Mouse (Mus musculus) MEL (cell line): ENCODE measurements around the gene Scel. TPM values are rescaled to one million over a fixed set of nuclear protein-coding genes. Genes with fewer than 3 reads are reported as not detected.

Experiments
- DNase-seq: peaks from one replicate; pipeline ENCODE4 v3.0.0; 2011; ENCODE audit warnings: low read depth, low spot score
- H3K27ac ChIP-seq: 2 replicates; pipeline ENCODE4 v1.5.1; 2012; ENCODE audit warnings: low read depth, mild to moderate bottlenecking, control low read depth, low read length, moderate library complexity; ENCODE audit not compliant: control insufficient read depth
- H3K27me3 ChIP-seq, 2 experiments: fragments of 150-350 bp in 1 of 2; sonication (generic) in 1 of 2; 2 replicates each; pipeline ENCODE4 v1.6.1; 2012; ENCODE audit warnings: low read length in 2 of 2, mild to moderate bottlenecking in 2 of 2, improper control_type of control experiment in 1 of 2, moderate library complexity in 1 of 2; ENCODE audit not compliant: insufficient read depth in 2 of 2, control insufficient read depth in 1 of 2
- H3K36me3 ChIP-seq, 2 experiments: 2 replicates each; pipeline ENCODE4 v1.6.1; 2012 to 2014; ENCODE audit warnings: low read length in 2 of 2, improper control_type of control experiment in 1 of 2, inconsistent platforms in 1 of 2, mild to moderate bottlenecking in 1 of 2; ENCODE audit not compliant: insufficient read depth in 2 of 2, control insufficient read depth in 1 of 2
- H3K4me1 ChIP-seq, 2 experiments: fragments of 150-350 bp in 1 of 2; sonication (generic) in 1 of 2; 2 replicates each; pipeline ENCODE4 v1.6.1; 2012; ENCODE audit warnings: low read length in 2 of 2, improper control_type of control experiment in 1 of 2, mild to moderate bottlenecking in 1 of 2; ENCODE audit not compliant: insufficient read depth in 2 of 2, control insufficient read depth in 1 of 2
- H3K4me3 ChIP-seq, 2 experiments: fragments of 150-350 bp in 1 of 2; sonication (generic) in 1 of 2; 2 replicates each; pipeline ENCODE4 v1.5.1; 2012; ENCODE audit warnings: low read depth in 2 of 2, low read length in 2 of 2, mild to moderate bottlenecking in 2 of 2, moderate library complexity in 2 of 2, control low read depth in 1 of 2, improper control_type of control experiment in 1 of 2; ENCODE audit not compliant: control insufficient read depth in 1 of 2, insufficient read depth in 1 of 2
- H3K79me2 ChIP-seq: 2 replicates; pipeline ENCODE4 v1.6.1; 2012; ENCODE audit warnings: mild to moderate bottlenecking, low read length, moderate library complexity; ENCODE audit not compliant: control insufficient read depth, poor library complexity, insufficient read depth
- H3K9ac ChIP-seq: 2 replicates; pipeline ENCODE4 v1.6.1; 2012; ENCODE audit warnings: low read depth, mild to moderate bottlenecking, control low read depth, low read length, moderate library complexity; ENCODE audit not compliant: control insufficient read depth, poor library complexity, severe bottlenecking
- H3K9me3 ChIP-seq: fragments of 150-350 bp; sonication (generic); replicated peaks from 2 replicates; pipeline ENCODE4 v1.6.1; 2012; ENCODE audit warnings: mild to moderate bottlenecking, low read length, improper control_type of control experiment, moderate library complexity; ENCODE audit not compliant: insufficient read depth
- CHD2 ChIP-seq: IDR thresholded peaks from 2 replicates; pipeline ENCODE4 v1.6.1; 2011; ENCODE audit warnings: low read length, improper control_type of control experiment
- E2F4 ChIP-seq: IDR thresholded peaks from 2 replicates; pipeline ENCODE4 v1.6.1; 2011; ENCODE audit warnings: low read depth, low read length, improper control_type of control experiment, borderline replicate concordance
- EP300 ChIP-seq, 2 experiments: IDR thresholded peaks; 2 replicates each; pipeline ENCODE4 v1.6.1; 2011; ENCODE audit warnings: improper control_type of control experiment in 2 of 2, low read length in 2 of 2, low read depth in 1 of 2, mild to moderate bottlenecking in 1 of 2
- ETS1 ChIP-seq: IDR thresholded peaks from 2 replicates; pipeline ENCODE4 v1.6.1; 2012; ENCODE audit warnings: low read depth, mild to moderate bottlenecking, inconsistent platforms, low read length, improper control_type of control experiment, moderate library complexity
- KAT2A ChIP-seq: conservative IDR thresholded peaks from 2 replicates; pipeline ENCODE4 v1.6.1; 2012; ENCODE audit warnings: low read depth, low read length, improper control_type of control experiment, inconsistent platforms
- MAZ ChIP-seq: IDR thresholded peaks from 2 replicates; pipeline ENCODE4 v1.6.1; 2012; ENCODE audit warnings: low read depth, mild to moderate bottlenecking, inconsistent platforms, low read length, improper control_type of control experiment
- MXI1 ChIP-seq: IDR thresholded peaks from 2 replicates; pipeline ENCODE4 v1.6.1; 2011; ENCODE audit warnings: mild to moderate bottlenecking, low read depth, low read length, improper control_type of control experiment
- MYB ChIP-seq: IDR thresholded peaks from 2 replicates; pipeline ENCODE4 v1.6.1; 2011; ENCODE audit warnings: mild to moderate bottlenecking, low read depth, low read length, improper control_type of control experiment
- MYC ChIP-seq: IDR thresholded peaks from 2 replicates; pipeline ENCODE4 v1.6.1; 2011; ENCODE audit warnings: low read depth, mild to moderate bottlenecking, low read length, improper control_type of control experiment, moderate library complexity
- NELFE ChIP-seq: IDR thresholded peaks from 2 replicates; pipeline ENCODE4 v1.6.1; 2011; ENCODE audit warnings: low read depth, low read length, improper control_type of control experiment
- POLR2AphosphoS2 ChIP-seq: IDR thresholded peaks from 2 replicates; pipeline ENCODE4 v1.6.1; 2011; ENCODE audit warnings: low read length, improper control_type of control experiment
- POLR2AphosphoS5 ChIP-seq: IDR thresholded peaks from 2 replicates; pipeline ENCODE4 v1.6.1; 2012; ENCODE audit warnings: low read depth, borderline replicate concordance, mild to moderate bottlenecking, inconsistent platforms, low read length, moderate library complexity, mixed read lengths
- RAD21 ChIP-seq: IDR thresholded peaks from 2 replicates; pipeline ENCODE4 v1.6.1; 2011; ENCODE audit warnings: mild to moderate bottlenecking, low read depth, low read length, improper control_type of control experiment
- RCOR1 ChIP-seq: IDR thresholded peaks from 2 replicates; pipeline ENCODE4 v1.6.1; 2012; ENCODE audit warnings: low read depth, mild to moderate bottlenecking, inconsistent platforms, low read length, improper control_type of control experiment
- SIN3A ChIP-seq: IDR thresholded peaks from 2 replicates; pipeline ENCODE4 v1.6.1; 2012; ENCODE audit warnings: low read length, improper control_type of control experiment, inconsistent platforms
- SMC3 ChIP-seq: IDR thresholded peaks from 2 replicates; pipeline ENCODE4 v1.6.1; 2011; ENCODE audit warnings: low read depth, low read length, improper control_type of control experiment
- TCF12 ChIP-seq: IDR thresholded peaks from 2 replicates; pipeline ENCODE4 v1.6.1; 2014; ENCODE audit warnings: low read depth, mild to moderate bottlenecking, inconsistent platforms, low read length, improper control_type of control experiment, moderate library complexity
- UBTF ChIP-seq: IDR thresholded peaks from 2 replicates; pipeline ENCODE4 v1.6.1; 2012; ENCODE audit warnings: low read depth, mild to moderate bottlenecking, inconsistent platforms, low read length, improper control_type of control experiment, moderate library complexity, borderline replicate concordance; ENCODE audit not compliant: insufficient read depth
- USF2 ChIP-seq, 2 experiments: IDR thresholded peaks; 2 replicates each; pipeline ENCODE4 v1.6.1; 2011 to 2012; ENCODE audit warnings: improper control_type of control experiment in 2 of 2, low read length in 2 of 2, borderline replicate concordance in 1 of 2, inconsistent platforms in 1 of 2, low read depth in 1 of 2, mild to moderate bottlenecking in 1 of 2; ENCODE audit not compliant: insufficient read depth in 1 of 2
- ZMIZ1 ChIP-seq: IDR thresholded peaks from 2 replicates; pipeline ENCODE4 v1.6.1; 2012; ENCODE audit warnings: low read depth, mild to moderate bottlenecking, inconsistent platforms, low read length, improper control_type of control experiment, moderate library complexity
- polyA plus RNA-seq, 2 experiments: library from polyadenylated mRNA; stranded (reverse) in 1 of 2; unstranded in 1 of 2; fragments of >175 nt in 1 of 2; fragments of >200 nt in 1 of 2; gene quantifications; 2 replicates each; pipeline versions ENCODE4 v1.2.1 to v1.2.4; 2012; ENCODE audit warnings: low replicate concordance in 2 of 2, low read depth in 1 of 2; ENCODE audit not compliant: insufficient read length in 2 of 2, insufficient read depth in 1 of 2, missing spikeins in 1 of 2
- total RNA-seq: library from RNA; depleted of rRNA; stranded (reverse); fragments of 300-350 nt; gene quantifications from 2 replicates; pipeline ENCODE4 v1.2.3, GENCODE M21; 2012

The Scel gene
- total and polyA plus RNA-seq, 3 experiments, result not detected

DNA sequence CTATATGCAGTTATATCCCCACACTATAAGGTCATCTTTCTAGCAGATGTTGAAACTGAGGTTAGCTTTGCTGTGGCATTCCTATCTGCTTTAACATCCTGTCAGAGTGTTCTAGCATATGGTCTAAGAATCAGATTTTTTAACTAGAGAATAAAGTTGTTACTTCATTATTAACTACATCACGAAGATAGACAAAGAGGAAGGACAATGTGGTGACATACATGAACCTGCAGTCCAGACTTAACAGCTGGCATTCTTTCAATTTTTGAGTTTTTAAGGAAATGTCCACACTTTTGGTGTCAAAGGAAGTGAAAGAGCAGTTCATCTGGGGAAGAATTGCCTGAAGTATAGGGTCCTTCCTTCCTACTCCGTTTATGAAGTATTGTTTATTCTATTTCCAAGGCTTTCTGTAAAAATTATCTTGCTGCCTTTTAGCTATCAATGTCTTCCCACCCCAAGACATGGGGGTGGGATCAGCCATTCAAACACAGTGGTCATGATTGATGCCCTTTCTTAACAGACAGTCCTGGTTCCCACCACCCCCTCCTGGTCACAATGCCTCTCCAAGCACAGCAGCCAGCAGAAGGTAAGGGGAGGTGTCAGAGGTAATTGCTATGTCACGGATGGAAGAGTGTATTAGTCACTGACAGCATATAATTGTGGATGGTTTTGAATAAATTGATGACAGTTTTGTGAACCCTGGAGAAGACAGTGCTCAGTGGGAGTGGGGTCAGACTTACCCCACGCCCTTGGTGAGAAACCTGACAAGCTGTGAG lies 30.4 kb downstream of the Scel start:
- no peaks in the 10 kb centered on the region for H3K4me1 ChIP-seq
- H3K27me3 ChIP-seq, result no peaks in the 10 kb centered on the region
- no peaks in the 10 kb centered on the region for H3K36me3 ChIP-seq
- TF ChIP-seq RCOR1, result no peak
- no peak for TF ChIP-seq CHD2
- TF ChIP-seq E2F4, result no peak
- no peak for TF ChIP-seq MYB
- no peak for TF ChIP-seq EP300 (IDR thresholded peaks at IDR 0.05; ENCODE audit: low read depth in 1 of 2, low read length in 2 of 2)
- TF ChIP-seq, all 39 proteins: peak for 0
- Histone ChIP-seq H3K27ac (no peak overlapping the region), H3K9me3 (no peaks in the 10 kb centered on the region), H3K9ac (no peak overlapping the region), H3K4me3 (no peak overlapping the region), H3K79me2 (no peaks in the 10 kb centered on the region)
- no peak for DNase-seq

DNA sequence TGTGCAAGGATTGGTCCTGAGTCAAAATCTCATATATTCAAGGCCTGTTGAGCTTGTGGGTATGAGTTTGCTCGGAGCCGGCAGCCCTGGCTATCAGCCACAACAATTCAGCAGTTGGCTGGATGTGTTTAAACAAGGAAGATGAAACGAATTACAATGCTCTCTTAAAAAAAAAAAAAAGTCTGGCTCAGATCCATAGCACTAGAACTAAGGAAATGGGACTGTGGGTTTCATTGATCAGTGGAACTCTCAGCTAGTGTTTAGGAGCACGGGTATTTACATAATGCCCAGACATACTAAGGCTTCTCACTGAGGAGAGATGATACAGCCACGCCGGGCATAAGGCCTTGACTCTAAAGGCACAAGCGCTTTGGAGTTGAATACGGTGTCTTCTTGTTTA lies 32.6 kb downstream of the Scel start:
- Histone ChIP-seq H3K9ac (no peak overlapping the region), H3K9me3 (no peaks in the 10 kb centered on the region), H3K79me2 (no peaks in the 10 kb centered on the region), H3K27me3 (no peaks in the 10 kb centered on the region), H3K27ac (no peak overlapping the region), H3K36me3 (no peaks in the 10 kb centered on the region)
- no peak for DNase-seq
- TF ChIP-seq USF2 (IDR thresholded peaks at IDR 0.05; ENCODE audit: borderline replicate concordance in 1 of 2, insufficient read depth in 1 of 2, low read depth in 1 of 2, low read length in 2 of 2) (no peak), TCF12 (no peak), ETS1 (no peak), MYC (no peak), SMC3 (no peak), POLR2AphosphoS2 (no peak), MAZ (no peak), POLR2AphosphoS5 (no peak), KAT2A (no peak), UBTF (no peak), NELFE (no peak), RAD21 (no peak), ZMIZ1 (no peak), MXI1 (no peak), SIN3A (no peak)
- TF ChIP-seq, all 39 proteins: peak for 0
- H3K4me3 ChIP-seq, result no peak overlapping the region
- H3K4me1 ChIP-seq, result no peaks in the 10 kb centered on the region
